Mouse (Mus musculus) ES-E14 (cell line): Measurements from ENCODE around the gene Gdf11. TPM values are rescaled to one million over a fixed set of nuclear protein-coding genes. Genes with fewer than 3 reads are reported as not detected.
A peak's percentile ranks its signal among the peaks of the same experiment; 100 is the strongest.

ENCODE experiments used
- DNase-seq: peaks from one replicate; pipeline ENCODE4 v3.0.0-alpha.2; 2013; ENCODE audit warnings: low read depth, low spot score
- H3K27ac ChIP-seq: 2 replicates; pipeline ENCODE4 v1.5.1; 2012; ENCODE audit warnings: low read depth, mild to moderate bottlenecking, low read length, moderate library complexity, mixed read lengths; ENCODE audit not compliant: poor library complexity, insufficient read depth, severe bottlenecking
- H3K36me3 ChIP-seq: 2 replicates; pipeline ENCODE4 v1.6.1; 2012; ENCODE audit warnings: mild to moderate bottlenecking, low read length, moderate library complexity, mixed read lengths; ENCODE audit not compliant: control insufficient read depth, poor library complexity, insufficient read depth, severe bottlenecking
- H3K4me1 ChIP-seq, 2 experiments: fragments of 150-350 bp in 1 of 2; sonication (generic) in 1 of 2; 2 replicates each; pipeline ENCODE4 v1.6.1; 2012; ENCODE audit warnings: low read length in 2 of 2, mild to moderate bottlenecking in 1 of 2, mixed read lengths in 1 of 2; ENCODE audit not compliant: control insufficient read depth in 2 of 2, insufficient read depth in 2 of 2, poor library complexity in 1 of 2
- H3K4me3 ChIP-seq, 2 experiments: fragments of 150-350 bp in 1 of 2; sonication (generic) in 1 of 2; 2 replicates each; pipeline ENCODE4 v1.5.1; 2012; ENCODE audit warnings: low read length in 2 of 2, low read depth in 1 of 2, mild to moderate bottlenecking in 1 of 2, mixed read lengths in 1 of 2; ENCODE audit not compliant: insufficient read depth in 1 of 2, poor library complexity in 1 of 2, severe bottlenecking in 1 of 2
- H3K9ac ChIP-seq: 2 replicates; pipeline ENCODE4 v1.6.1; 2012; ENCODE audit warnings: low read depth, mild to moderate bottlenecking, low read length, mixed read lengths; ENCODE audit not compliant: poor library complexity, insufficient read depth, severe bottlenecking
- H3K9me3 ChIP-seq: fragments of 150-350 bp; sonication (generic); 2 replicates; pipeline ENCODE4 v1.6.1; 2012; ENCODE audit warnings: low read depth, mild to moderate bottlenecking, low read length; ENCODE audit not compliant: control insufficient read depth, insufficient read depth
- CHD2 ChIP-seq: IDR thresholded peaks from 2 replicates; pipeline ENCODE4 v1.6.1; 2014; ENCODE audit warnings: mild to moderate bottlenecking, low read depth, low read length, inconsistent platforms
- HCFC1 ChIP-seq: IDR thresholded peaks from 2 replicates; pipeline ENCODE4 v1.6.1; 2012; ENCODE audit warnings: low read length, inconsistent platforms, borderline replicate concordance; ENCODE audit not compliant: insufficient read depth
- MAFK ChIP-seq: IDR thresholded peaks from 2 replicates; pipeline ENCODE4 v1.6.1; 2014; ENCODE audit warnings: mild to moderate bottlenecking, low read depth, low read length, inconsistent platforms; ENCODE audit not compliant: insufficient read depth
- ZC3H11A ChIP-seq: IDR thresholded peaks from 2 replicates; pipeline ENCODE4 v1.6.1; 2012; ENCODE audit warnings: low read depth, mild to moderate bottlenecking, inconsistent platforms, low read length, borderline replicate concordance
- ZNF384 ChIP-seq: IDR thresholded peaks from 2 replicates; pipeline ENCODE4 v1.6.1; 2012; ENCODE audit warnings: low read depth, low read length, inconsistent platforms
- in situ Hi-C, 2 experiments: fragments of 600-800 bp; cut with MboI; formaldehyde crosslinking; loops; one replicate each; pipeline ENCODE4 v1.15.1; 2025; ENCODE audit warnings: low sequenced_read_pairs in 2 of 2, inconsistent platforms in 1 of 2; ENCODE audit not compliant: unreplicated experiment in 2 of 2
- total RNA-seq: library from RNA; depleted of rRNA; stranded (reverse); fragments of 300-350 nt; gene quantifications from 2 replicates; pipeline ENCODE4 v1.2.3, GENCODE M21; 2012

Gene Gdf11
- total RNA-seq, 1 experiment, result 4.6 TPM

- no peak overlapping the region for H3K27ac ChIP-seq
- DNase-seq, result no peak
- H3K36me3 ChIP-seq, result peaks cover 29% of the 10 kb centered on the region
- no peak overlapping the region for H3K9ac ChIP-seq
- no peaks in the 10 kb centered on the region for H3K9me3 ChIP-seq
- H3K4me1 ChIP-seq, result peaks cover 0 to 11% of the 10 kb centered on the region in 2 experiments; a peak in 2 of 4 replicates
- no peak for TF ChIP-seq ZNF384
- H3K4me3 ChIP-seq, result no peak overlapping the region
- in situ Hi-C loops, result no loop called here
Observed at GRCm38 (mm10) chr10:128916665-128917064, 25.1 kb upstream of the Gdf11 start.

DNA sequence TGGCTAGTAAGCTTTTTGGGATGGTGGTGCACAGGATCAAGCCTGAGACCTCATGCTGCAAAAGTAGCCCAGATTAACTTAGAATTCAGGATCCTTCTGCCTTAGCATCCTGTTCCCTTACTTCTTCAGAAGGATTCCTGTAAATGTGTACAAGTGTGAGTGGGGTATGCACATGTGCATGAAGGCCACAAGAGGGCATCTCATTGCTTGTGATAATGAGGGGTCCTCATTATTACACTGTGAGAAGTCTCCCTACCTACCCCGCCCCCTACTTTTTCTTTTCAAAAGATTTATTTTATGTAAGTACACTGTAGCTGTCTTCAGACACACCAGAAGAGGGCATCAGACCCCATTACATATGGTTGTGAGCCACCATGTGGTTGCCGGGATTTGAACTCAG, 24.0 kb upstream of the Gdf11 start:
- in situ Hi-C loops, result no loop called here
- TF ChIP-seq MAFK (no peak), ZC3H11A (no peak), CHD2 (no peak), HCFC1 (no peak), ZNF384 (no peak)

GRCm38 (mm10) chr10:128913696-128914095, 22.2 kb upstream of the Gdf11 start:
- no peak overlapping the region for H3K9ac ChIP-seq
- TF ChIP-seq ZNF384 (no peak), MAFK (no peak), ZC3H11A (no peak), HCFC1 (no peak), CHD2 (no peak)
- no peak overlapping the region for H3K27ac ChIP-seq
- in situ Hi-C loops, result no loop called here
- H3K4me1 ChIP-seq, result peaks cover 0 to 12% of the 10 kb centered on the region in 2 experiments; a peak in 2 of 4 replicates
- no peaks in the 10 kb centered on the region for H3K9me3 ChIP-seq
- peaks cover 31% of the 10 kb centered on the region for H3K36me3 ChIP-seq
- DNase-seq, result no peak
- H3K4me3 ChIP-seq, result no peak overlapping the region

More for the DNA sequence above, 24.0 kb upstream of the Gdf11 start:
- Histone ChIP-seq H3K4me3 (no peak overlapping the region), H3K27ac (no peak overlapping the region), H3K9ac (no peak overlapping the region), H3K9me3 (no peaks in the 10 kb centered on the region), H3K4me1 (peaks cover 0 to 13% of the 10 kb centered on the region in 2 experiments; a peak in 2 of 4 replicates), H3K36me3 (peaks cover 31% of the 10 kb centered on the region)
- DNase-seq, result no peak

- no peak overlapping the region for H3K9ac ChIP-seq
- in situ Hi-C loops, result no loop called here
- no peak overlapping the region for H3K4me3 ChIP-seq
- TF ChIP-seq ZNF384 (no peak), MAFK (no peak)
- DNase-seq, result peak; percentile 90
- no peaks in the 10 kb centered on the region for H3K9me3 ChIP-seq
- H3K36me3 ChIP-seq, result peaks cover 31% of the 10 kb centered on the region
- H3K27ac ChIP-seq, result no peak overlapping the region
- peaks cover 0 to 12% of the 10 kb centered on the region in 2 experiments; a peak in 2 of 4 replicates for H3K4me1 ChIP-seq
Observed at GRCm38 (mm10) chr10:128913219-128913618, 21.7 kb upstream of the Gdf11 start.

DNA sequence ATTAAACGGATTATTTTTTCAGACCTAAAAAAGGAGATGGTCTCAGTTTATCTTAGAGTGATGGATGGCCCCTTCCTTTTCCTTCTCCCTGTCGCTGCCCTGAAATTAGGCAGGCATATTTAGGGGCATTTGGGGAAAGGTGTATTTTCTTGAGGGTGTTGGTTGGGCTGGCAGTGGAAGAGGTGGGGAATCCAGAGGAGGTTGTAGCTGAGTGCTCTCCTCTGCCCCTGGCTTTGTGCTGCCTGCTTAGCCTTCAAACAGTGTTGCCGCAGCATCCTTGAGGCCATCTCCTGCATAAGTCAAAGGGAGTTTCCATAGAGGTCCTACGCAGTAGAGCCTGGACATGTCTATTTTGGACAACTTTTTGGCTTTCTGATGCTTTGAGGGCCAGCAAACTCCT, 21.3 kb upstream of the Gdf11 start:
- H3K9me3 ChIP-seq, result no peaks in the 10 kb centered on the region
- in situ Hi-C loops, result no loop called here
- no peak overlapping the region for H3K9ac ChIP-seq
- H3K4me3 ChIP-seq, result no peak overlapping the region
- no peak for DNase-seq
- peaks cover 0 to 12% of the 10 kb centered on the region in 2 experiments; a peak in 2 of 4 replicates for H3K4me1 ChIP-seq
- H3K27ac ChIP-seq, result no peak overlapping the region
- TF ChIP-seq ZC3H11A (no peak), ZNF384 (no peak), HCFC1 (no peak), CHD2 (no peak), MAFK (no peak)
- peaks cover 30% of the 10 kb centered on the region for H3K36me3 ChIP-seq
